Mouse (Mus musculus): ENCODE data around the gene Tmem43. TPM values are rescaled to one million over a fixed set of nuclear protein-coding genes. Genes with fewer than 3 reads are reported as not detected.

Gene Tmem43
- polyA plus RNA-seq, 1 experiment from 2014 or later: 64.4 TPM

Other genes with a start within 250 kb of the Tmem43 start
- 5.6 and 6.7 TPM in 2 replicates for gene Wnt7a, start 62.3 kb upstream of the Tmem43 start, polyA plus RNA-seq (2015; fragmentation: Nextera tagmentation; extraction: Ambion mirVana)
- gene Chchd4, start 157 bp upstream of the Tmem43 start, polyA plus RNA-seq (2015; fragmentation: Nextera tagmentation; extraction: Ambion mirVana): 22.3 and 22.6 TPM in 2 replicates
- 19.9 and 21.7 TPM in 2 replicates for gene Xpc, start 42.2 kb downstream of the Tmem43 start, polyA plus RNA-seq (2015; fragmentation: Nextera tagmentation; extraction: Ambion mirVana)
- 269 and 271 TPM in 2 replicates for gene Lsm3, start 42.2 kb downstream of the Tmem43 start, polyA plus RNA-seq (2015; fragmentation: Nextera tagmentation; extraction: Ambion mirVana)
- 48.7 and 51.1 TPM in 2 replicates for gene Slc6a6, start 210.3 kb downstream of the Tmem43 start, polyA plus RNA-seq (2015; fragmentation: Nextera tagmentation; extraction: Ambion mirVana)